Mouse (Mus musculus) neural tube, embryonic 14.5 days (tissue): ENCODE results near the gene Kcnq1. TPM values are rescaled to one million over a fixed set of nuclear protein-coding genes. Genes with fewer than 3 reads are reported as not detected.

Source experiments
- ATAC-seq: fragments of 200-750 bp; cut with Nextera tagmentation; 2 replicates; pipeline ENCODE4 v1.8.0; 2017; ENCODE audit warnings: low read depth, mild to moderate bottlenecking, moderate TSS enrichment, moderate library complexity
- H3K27ac ChIP-seq: fragments of 300-500 bp; sonication (generic); 2 replicates; pipeline ENCODE4 v1.5.1; 2014; ENCODE audit warnings: low read depth, mild to moderate bottlenecking, control low read depth, low read length, moderate library complexity, mixed read lengths
- H3K27me3 ChIP-seq: fragments of 300-500 bp; sonication (generic); 2 replicates; pipeline ENCODE4 v1.6.1; 2014; ENCODE audit warnings: low read length; ENCODE audit not compliant: control insufficient read depth, insufficient read depth
- H3K36me3 ChIP-seq: fragments of 300-500 bp; sonication (generic); 2 replicates; pipeline ENCODE4 v1.6.1; 2014; ENCODE audit warnings: low read length, mixed read lengths; ENCODE audit not compliant: control insufficient read depth, insufficient read depth
- H3K4me1 ChIP-seq: fragments of 300-500 bp; sonication (generic); 2 replicates; pipeline ENCODE4 v1.6.1; 2014; ENCODE audit warnings: low read length; ENCODE audit not compliant: control insufficient read depth, insufficient read depth
- H3K4me2 ChIP-seq: fragments of 300-500 bp; sonication (generic); 2 replicates; pipeline ENCODE4 v1.6.1; 2014; ENCODE audit warnings: mild to moderate bottlenecking, low read depth, low read length, control low read depth
- H3K4me3 ChIP-seq: fragments of 300-500 bp; sonication (generic); 2 replicates; pipeline ENCODE4 v1.5.1; 2014; ENCODE audit warnings: low read depth, low read length, control low read depth, mixed read lengths
- H3K9ac ChIP-seq: fragments of 300-500 bp; sonication (generic); replicated peaks from 2 replicates; pipeline ENCODE4 v1.6.1; 2014; ENCODE audit warnings: low read depth, mild to moderate bottlenecking, control low read depth, low read length, mixed read lengths
- H3K9me3 ChIP-seq: fragments of 300-500 bp; sonication (generic); 2 replicates; pipeline ENCODE4 v1.6.1; 2016; ENCODE audit warnings: low read length; ENCODE audit not compliant: control insufficient read depth
- WGBS: fragments of 180-500 bp; shearing (Covaris S2); extraction: QIAGEN DNeasy Blood & Tissue Kit; methylation state at CpG from one replicate; pipeline ENCODE4 v1.1.7; 2014; 5-methylcytosine and 5-hydroxymethylcytosine counted together
- polyA plus RNA-seq: library from polyadenylated mRNA; unstranded; fragments of >200 nt; fragmentation: Nextera tagmentation; extraction: Ambion mirVana; gene quantifications from 2 replicates; pipeline ENCODE4 v1.2.1, GENCODE M21; 2014

Gene Kcnq1
- polyA plus RNA-seq, 1 experiment from 2014 or later = 2.4 TPM

GRCm38 (mm10) chr7:143308001-143308400, 201.8 kb downstream of the Kcnq1 start:
- no peak for ATAC-seq
- Histone ChIP-seq H3K4me2 (no peak overlapping the region), H3K27me3 (no peaks in the 10 kb centered on the region), H3K9ac (no peak overlapping the region), H3K9me3 (no peaks in the 10 kb centered on the region), H3K36me3 (no peaks in the 10 kb centered on the region), H3K4me1 (0 out of 2 replicates have a peak, but pooled peaks cover 3% of the 10 kb centered on the region), H3K4me3 (no peak overlapping the region), H3K27ac (no peak overlapping the region)
- 100% methylated on average over 1 of the region's 1 CpGs for WGBS

- Histone ChIP-seq H3K9ac (no peak overlapping the region), H3K9me3 (no peaks in the 10 kb centered on the region), H3K4me2 (no peak overlapping the region), H3K27ac (no peak overlapping the region), H3K27me3 (no peaks in the 10 kb centered on the region), H3K4me1 (0 out of 2 replicates have a peak, but pooled peaks cover 3% of the 10 kb centered on the region), H3K4me3 (no peak overlapping the region), H3K36me3 (no peaks in the 10 kb centered on the region)
- WGBS = 52% methylated on average over 3 of the region's 3 CpGs
- ATAC-seq = no peak
Observed at GRCm38 (mm10) chr7:143310311-143310710, 204.1 kb downstream of the Kcnq1 start.

GRCm38 (mm10) chr7:143310847-143311246, 204.7 kb downstream of the Kcnq1 start:
- Histone ChIP-seq H3K4me2 (no peak overlapping the region), H3K4me3 (no peak overlapping the region), H3K27me3 (no peaks in the 10 kb centered on the region), H3K36me3 (no peaks in the 10 kb centered on the region), H3K4me1 (0 out of 2 replicates have a peak, but pooled peaks cover 1% of the 10 kb centered on the region), H3K27ac (no peak overlapping the region), H3K9ac (no peak overlapping the region), H3K9me3 (no peaks in the 10 kb centered on the region)
- no peak for ATAC-seq
- WGBS = 80% methylated on average over 8 of the region's 8 CpGs

GRCm38 (mm10) chr7:143311471-143311870, 205.3 kb downstream of the Kcnq1 start:
- no peaks in the 10 kb centered on the region for H3K27me3 ChIP-seq
- no peak for ATAC-seq
- no peak overlapping the region for H3K4me2 ChIP-seq
- 91% methylated on average over 7 of the region's 7 CpGs for whole genome bisulfite sequencing
- H3K36me3 ChIP-seq = no peaks in the 10 kb centered on the region
- no peak overlapping the region for H3K4me3 ChIP-seq
- no peak overlapping the region for H3K27ac ChIP-seq
- H3K9ac ChIP-seq = no peak overlapping the region
- no peaks in the 10 kb centered on the region for H3K4me1 ChIP-seq
- no peaks in the 10 kb centered on the region for H3K9me3 ChIP-seq

- WGBS = 85% methylated on average over 11 of the region's 11 CpGs
- no peak for ATAC-seq
- Histone ChIP-seq H3K4me3 (no peak overlapping the region), H3K4me1 (no peaks in the 10 kb centered on the region), H3K27me3 (no peaks in the 10 kb centered on the region), H3K36me3 (no peaks in the 10 kb centered on the region), H3K4me2 (no peak overlapping the region), H3K9ac (no peak overlapping the region), H3K9me3 (no peaks in the 10 kb centered on the region), H3K27ac (no peak overlapping the region)
Observed at GRCm38 (mm10) chr7:143313572-143314319, 207.6 kb downstream of the Kcnq1 start.

DNA sequence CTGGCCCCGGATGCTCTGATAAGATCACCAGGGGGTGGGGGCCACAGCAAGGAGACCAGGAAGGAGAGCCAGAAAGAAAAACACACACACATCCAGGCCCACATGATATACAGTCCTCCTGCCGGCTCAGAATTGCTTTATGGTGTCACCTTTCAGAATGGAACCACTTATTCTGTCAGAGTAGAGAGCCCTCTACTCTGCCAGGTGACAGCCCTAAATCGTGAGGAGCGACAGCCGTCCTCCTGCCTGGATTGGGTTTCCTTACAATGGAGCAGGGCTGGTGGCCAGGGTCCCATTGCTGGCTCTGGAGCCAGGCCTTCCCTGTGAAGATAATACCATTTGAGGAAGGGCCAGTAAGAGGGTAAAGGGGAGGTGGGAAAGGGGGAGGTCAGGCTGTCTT, 212.3 kb downstream of the Kcnq1 start:
- Histone ChIP-seq H3K36me3 (no peaks in the 10 kb centered on the region), H3K9me3 (no peaks in the 10 kb centered on the region), H3K4me2 (no peak overlapping the region), H3K27ac (no peak overlapping the region), H3K4me3 (no peak overlapping the region), H3K9ac (no peak overlapping the region), H3K4me1 (no peaks in the 10 kb centered on the region), H3K27me3 (no peaks in the 10 kb centered on the region)
- 30% methylated on average over 5 of the region's 5 CpGs for WGBS
- no peak for ATAC-seq

GRCm38 (mm10) chr7:143320367-143320766, 214.2 kb downstream of the Kcnq1 start:
- Histone ChIP-seq H3K27ac (no peak overlapping the region), H3K9ac (no peak overlapping the region), H3K36me3 (no peaks in the 10 kb centered on the region), H3K4me2 (no peak overlapping the region), H3K4me1 (no peaks in the 10 kb centered on the region), H3K4me3 (no peak overlapping the region), H3K9me3 (no peaks in the 10 kb centered on the region), H3K27me3 (no peaks in the 10 kb centered on the region)
- WGBS = 83% methylated on average over 8 of the region's 8 CpGs
- no peak for ATAC-seq

DNA sequence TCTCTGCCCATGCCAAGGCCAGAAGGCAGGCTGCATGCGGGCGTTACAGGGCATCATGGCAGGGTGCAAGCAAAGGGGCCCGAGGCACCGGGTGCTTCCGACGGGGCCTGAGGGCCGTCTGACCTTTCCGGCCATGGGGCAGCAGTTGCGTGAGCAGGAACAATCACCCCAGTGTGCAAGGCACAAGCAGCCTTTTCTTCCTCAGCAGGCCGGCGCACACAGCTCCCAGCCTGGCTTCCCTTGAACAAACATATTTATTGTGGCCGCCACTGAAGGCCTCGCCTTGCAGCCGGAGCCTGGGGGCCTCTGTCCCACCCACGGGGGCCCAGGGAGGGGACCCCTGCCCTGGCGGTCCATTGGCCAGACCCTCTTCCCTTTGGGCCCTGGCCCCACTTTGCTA, 218.9 kb downstream of the Kcnq1 start:
- no peak for ATAC-seq
- WGBS = 34% methylated on average over 16 of the region's 16 CpGs

GRCm38 (mm10) chr7:143328185-143328915, 222.2 kb downstream of the Kcnq1 start:
- Histone ChIP-seq H3K4me1 (no peaks in the 10 kb centered on the region), H3K27ac (no peak overlapping the region), H3K9ac (no peak overlapping the region), H3K36me3 (no peaks in the 10 kb centered on the region), H3K9me3 (no peaks in the 10 kb centered on the region), H3K27me3 (no peaks in the 10 kb centered on the region), H3K4me3 (no peak overlapping the region), H3K4me2 (no peak overlapping the region)
- WGBS = 35% methylated on average over 18 of the region's 18 CpGs
- ATAC-seq = peak; percentile 49; the same call in 1 of the 2 replicates

More for the DNA sequence above, 218.9 kb downstream of the Kcnq1 start:
- no peak overlapping the region for H3K4me2 ChIP-seq
- no peaks in the 10 kb centered on the region for H3K27me3 ChIP-seq
- H3K4me1 ChIP-seq = no peaks in the 10 kb centered on the region
- no peaks in the 10 kb centered on the region for H3K36me3 ChIP-seq
- H3K27ac ChIP-seq = no peak overlapping the region
- no peak overlapping the region for H3K9ac ChIP-seq
- H3K4me3 ChIP-seq = no peak overlapping the region
- H3K9me3 ChIP-seq = no peaks in the 10 kb centered on the region
